ENCODE assay signal across 9 mouse cellular contexts in the genomic region with DNA sequence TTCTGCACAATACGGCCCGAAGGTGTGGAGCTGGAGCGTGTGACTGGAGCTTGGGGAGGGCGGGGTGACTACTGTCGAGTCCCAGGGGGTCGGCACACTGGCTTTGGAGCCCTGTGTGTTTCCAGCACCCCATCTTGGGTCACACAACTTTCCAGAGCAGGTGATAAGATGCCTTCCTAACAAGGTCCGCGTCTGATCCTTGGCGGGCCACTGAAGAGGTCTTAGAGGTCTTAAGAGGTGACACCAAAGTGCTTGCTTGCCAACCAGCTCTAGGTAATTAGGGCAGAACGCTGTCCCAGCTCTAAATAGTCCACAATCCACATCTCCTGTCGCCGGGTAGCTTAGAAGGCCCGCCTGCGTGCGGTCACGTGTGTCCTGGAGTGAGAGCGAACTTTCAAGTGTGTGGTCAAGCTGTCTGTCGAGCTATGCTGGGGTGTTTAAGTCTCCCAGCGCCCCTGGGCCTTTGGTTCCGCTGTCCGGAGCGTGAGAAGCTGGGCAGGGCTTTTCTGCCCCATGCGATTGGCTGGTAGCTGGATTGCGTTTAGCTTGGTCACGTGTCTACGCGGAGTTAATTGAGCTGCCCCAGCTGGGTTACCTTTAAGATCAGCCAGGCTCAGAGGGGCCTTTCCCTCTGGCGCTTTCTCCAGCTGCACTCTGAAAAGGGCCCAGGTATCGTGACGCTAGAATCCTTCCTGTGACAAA. TPM values are rescaled to one million over a fixed set of nuclear protein-coding genes. Genes with fewer than 3 reads are reported as not detected.
DNase-seq lines count a peak whose midpoint lies in the region; ATAC-seq lines count a peak whose summit lies in the region.
"Had no signal": no experiment of that assay in that cellular context is flagged by ENCODE, and none has a peak within 500 bp of the region (broad histone marks: within the 10 kb centered on the region; RNA-seq: fewer than 3 reads in every experiment).

No protein-coding gene starts in this region.

- peak overlapping the region; percentile 64 for H3K4me3 ChIP-seq in embryonic facial prominence, embryonic 12.5 days

- peaks cover 24% of the 10 kb centered on the region for H3K27me3 ChIP-seq in embryonic facial prominence, embryonic 12.5 days

- H3K9me3 ChIP-seq in embryonic facial prominence, embryonic 12.5 days, result no peaks in the 10 kb centered on the region

- intact Hi-C loops in left cerebral cortex, postnatal 36 days (cut with DNase I), result loop anchor here (5.0 to 10.0 kb wide), 5 partner anchors 94 to 471 kb away; a partner anchor contains a TSS

- peak overlapping the region; percentile 77 for H3K9ac ChIP-seq in embryonic facial prominence, embryonic 12.5 days

- H3K27ac ChIP-seq in embryonic facial prominence, embryonic 12.5 days, result 0 out of 2 replicates have a peak overlapping the region, but pooled peaks have one; percentile 65
- H3K27ac ChIP-seq: macrophage had no signal

- no peaks in the 10 kb centered on the region for H3K36me3 ChIP-seq in embryonic facial prominence, embryonic 12.5 days

- H3K4me1 ChIP-seq in embryonic facial prominence, embryonic 12.5 days, result peaks cover 10% of the 10 kb centered on the region; the same call in 1 of the 2 replicates

- 0 out of 2 replicates have a peak, but pooled peaks have one; percentile 5 for ATAC-seq in embryonic facial prominence, embryonic 12.5 days (ENCODE audit: insufficient number of reproducible peaks, insufficient read depth, low FRiP score, low TSS enrichment)
- ATAC-seq in megakaryocyte-erythroid progenitor cell, adult 5-6 weeks (replicated peaks; ENCODE audit: low FRiP score, low TSS enrichment, poor library complexity, severe bottlenecking), result peak; percentile 72

- under 1% methylated on average over 30 of the region's 30 CpGs for WGBS in embryonic facial prominence, embryonic 12.5 days

- DNase-seq in brain, adult 2 months (ENCODE audit: low read depth, low spot score), result peak; percentile 94
- DNase-seq in heart, adult 18-20 months, result peak; percentile 84 to 92
- DNase-seq in kidney, adult 11 months, result peak; percentile 95
- peak; percentile 52 to 61 for DNase-seq in left cerebral cortex, postnatal 36 days (ENCODE audit: low spot score in 2 of 2)
- DNase-seq in right cerebral cortex, postnatal 36 days (ENCODE audit: low spot score in 2 of 2), result peak; percentile 47 to 62
- DNase-seq in MN1 (ENCODE audit: low spot score), result no peak

- H3K4me2 ChIP-seq in embryonic facial prominence, embryonic 12.5 days (replicated peaks), result peak overlapping the region; percentile 95

RNA-seq across cellular contexts. Expression of a gene that starts 2.4 kb away (rescaled TPM):
- polyA plus RNA-seq in embryonic facial prominence, embryonic 12.5 days (2016; fragmentation: Nextera tagmentation; extraction: Ambion mirVana), result 10.5 and 10.8 TPM in 2 replicates
- 100 to 1,000 TPM; 240 to 245 TPM for total RNA-seq in heart, adult 18-20 months (2021)
- total RNA-seq in left cerebral cortex, postnatal 36 days (2021), result 10 to 100 TPM; 58.3 to 60.9 TPM
- not detected in 2 replicates for total RNA-seq in megakaryocyte-erythroid progenitor cell, adult 5-6 weeks (2014; fragmentation: Nextera tagmentation)
- 0.72 TPM in 1 of 2 replicates, not detected in the other for total RNA-seq in megakaryocyte-erythroid progenitor cell, adult 5-6 weeks (2017)

Comparison
In these comparisons a context has a peak if more than half of its experiments do, and no peak if none do; other contexts are left out.
1. RNA of a gene that starts 2.4 kb away (total RNA-seq): 240 to 245 TPM in heart, adult 18-20 months and 58.3 to 60.9 TPM in left cerebral cortex, postnatal 36 days; 0.72 TPM in megakaryocyte-erythroid progenitor cell, adult 5-6 weeks; every median in the first group is over 10 times any median in the second.